Mouse (Mus musculus) ES-Bruce4 (cell line): Measurements from ENCODE around the gene Sugct. TPM values are rescaled to one million over a fixed set of nuclear protein-coding genes. Genes with fewer than 3 reads are reported as not detected.

Source experiments
- H3K27ac ChIP-seq: 2 replicates; pipeline ENCODE4 v1.5.1; 2012; ENCODE audit warnings: low read length, inconsistent platforms; ENCODE audit not compliant: insufficient read depth
- H3K27me3 ChIP-seq: 2 replicates; pipeline ENCODE4 v1.6.1; 2012; ENCODE audit warnings: mild to moderate bottlenecking, low read length, inconsistent platforms; ENCODE audit not compliant: control insufficient read depth, poor library complexity, insufficient read depth, severe bottlenecking
- H3K36me3 ChIP-seq: 2 replicates; pipeline ENCODE4 v1.6.1; 2012; ENCODE audit warnings: inconsistent platforms, mild to moderate bottlenecking, low read length, moderate library complexity; ENCODE audit not compliant: control insufficient read depth, poor library complexity, insufficient read depth, severe bottlenecking
- H3K4me1 ChIP-seq: one replicate; pipeline ENCODE4 v1.8.1; 2011; ENCODE audit warnings: low read length; ENCODE audit not compliant: control insufficient read depth, insufficient read depth
- H3K4me3 ChIP-seq: 2 replicates; pipeline ENCODE4 v1.5.1; 2011; ENCODE audit warnings: low read depth, mild to moderate bottlenecking, low read length
- H3K9ac ChIP-seq: 2 replicates; pipeline ENCODE4 v1.6.1; 2012; ENCODE audit warnings: low read depth, mild to moderate bottlenecking, inconsistent platforms; ENCODE audit not compliant: poor library complexity, severe bottlenecking
- H3K9me3 ChIP-seq: replicated peaks from 2 replicates; pipeline ENCODE4 v1.6.1; 2012; ENCODE audit warnings: mild to moderate bottlenecking, low read length, inconsistent platforms; ENCODE audit not compliant: control insufficient read depth, poor library complexity, insufficient read depth, severe bottlenecking
- CTCF ChIP-seq: IDR thresholded peaks from one replicate; pipeline ENCODE4 v1.8.1; 2011; ENCODE audit warnings: low read depth, low read length
- EP300 ChIP-seq: IDR thresholded peaks from 2 replicates; pipeline ENCODE4 v1.6.1; 2011; ENCODE audit warnings: low read depth, low read length; ENCODE audit not compliant: insufficient read depth
- POLR2A ChIP-seq: IDR thresholded peaks from one replicate; pipeline ENCODE4 v1.8.1; 2011; ENCODE audit warnings: low read length; ENCODE audit not compliant: insufficient read depth
- polyA plus RNA-seq: library from polyadenylated mRNA; stranded (reverse); fragments of >200 nt; gene quantifications from 2 replicates; pipeline ENCODE4 v1.2.4, GENCODE M21; 2011; ENCODE audit warnings: low read depth; ENCODE audit not compliant: missing spikeins, insufficient read depth, insufficient read length

The Sugct gene
- polyA plus RNA-seq, 1 experiment: 2.8 TPM

DNA sequence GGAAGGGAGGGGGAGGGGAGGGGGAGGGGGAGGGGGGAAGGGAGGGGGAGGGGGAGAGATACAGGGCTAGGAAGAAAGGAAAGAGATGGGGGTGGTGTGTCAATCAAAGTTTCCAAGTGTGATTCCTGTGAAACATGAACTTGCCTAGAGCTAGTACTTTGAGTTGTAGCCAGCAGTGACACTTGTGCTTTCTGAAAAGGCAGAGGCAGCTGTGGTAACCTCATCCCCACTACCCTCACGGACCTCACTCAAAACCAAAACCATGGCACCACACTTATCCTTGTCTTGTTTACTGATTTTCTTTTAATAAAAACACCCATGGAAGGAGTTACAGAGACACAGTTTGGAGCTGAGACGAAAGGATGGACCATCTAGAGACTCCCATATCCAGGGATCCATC, 698.9 kb downstream of the Sugct start:
- H3K36me3 ChIP-seq: no peaks in the 10 kb centered on the region
- no peak overlapping the region for H3K27ac ChIP-seq
- H3K4me1 ChIP-seq: no peaks in the 10 kb centered on the region
- no peaks in the 10 kb centered on the region for H3K27me3 ChIP-seq
- H3K9me3 ChIP-seq: no peaks in the 10 kb centered on the region
- H3K4me3 ChIP-seq: no peak overlapping the region
- no peak overlapping the region for H3K9ac ChIP-seq
- TF ChIP-seq CTCF: no peak
- no peak for TF ChIP-seq EP300
- no peak for TF ChIP-seq POLR2A

DNA sequence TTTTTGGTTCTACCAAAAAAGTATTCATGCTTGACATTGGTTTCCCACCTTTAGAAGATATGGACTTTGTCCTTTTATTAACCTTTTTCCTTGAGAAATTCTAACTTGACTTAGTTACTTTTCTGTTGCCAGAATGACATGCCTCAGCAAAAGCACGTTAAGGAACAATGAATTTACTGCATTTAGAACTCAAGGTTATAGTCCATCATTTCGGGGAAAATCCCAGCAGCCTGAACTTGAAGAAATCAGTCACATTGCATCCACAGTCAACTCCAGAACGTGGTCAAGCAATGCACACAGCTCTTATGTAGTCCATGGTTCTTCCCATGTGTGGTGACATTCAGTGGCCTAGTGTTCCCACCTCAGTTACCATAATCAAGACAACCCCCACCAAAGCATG, 700.0 kb downstream of the Sugct start:
- Histone ChIP-seq H3K9ac (no peak overlapping the region), H3K36me3 (no peaks in the 10 kb centered on the region), H3K4me1 (no peaks in the 10 kb centered on the region), H3K27ac (no peak overlapping the region), H3K9me3 (no peaks in the 10 kb centered on the region), H3K4me3 (no peak overlapping the region), H3K27me3 (no peaks in the 10 kb centered on the region)
- TF ChIP-seq CTCF (no peak), POLR2A (no peak), EP300 (no peak)

DNA sequence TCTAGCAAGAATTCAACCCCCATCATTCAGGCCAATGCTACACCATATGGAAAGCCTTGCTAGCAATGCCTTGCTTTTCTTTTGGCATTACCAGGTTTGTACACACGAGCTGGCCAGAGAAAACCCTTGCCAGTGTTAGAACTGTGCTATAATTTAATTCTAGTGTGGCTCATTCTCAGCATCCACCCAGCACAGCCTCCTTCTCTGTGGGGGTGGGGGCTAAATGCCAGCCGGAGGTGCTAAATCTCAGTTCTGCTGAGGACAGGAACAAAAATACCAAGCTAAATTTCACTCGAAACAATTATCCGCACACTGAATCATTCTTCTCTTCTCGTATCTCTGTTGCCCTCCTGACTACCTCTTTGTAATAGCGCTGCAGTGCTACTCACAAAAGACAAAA, 717.6 kb downstream of the Sugct start:
- Histone ChIP-seq H3K9ac (no peak overlapping the region), H3K9me3 (no peaks in the 10 kb centered on the region), H3K27ac (no peak overlapping the region), H3K27me3 (no peaks in the 10 kb centered on the region), H3K4me3 (no peak overlapping the region), H3K36me3 (no peaks in the 10 kb centered on the region), H3K4me1 (no peaks in the 10 kb centered on the region)
- TF ChIP-seq EP300: no peak
- TF ChIP-seq CTCF: no peak
- no peak for TF ChIP-seq POLR2A

DNA sequence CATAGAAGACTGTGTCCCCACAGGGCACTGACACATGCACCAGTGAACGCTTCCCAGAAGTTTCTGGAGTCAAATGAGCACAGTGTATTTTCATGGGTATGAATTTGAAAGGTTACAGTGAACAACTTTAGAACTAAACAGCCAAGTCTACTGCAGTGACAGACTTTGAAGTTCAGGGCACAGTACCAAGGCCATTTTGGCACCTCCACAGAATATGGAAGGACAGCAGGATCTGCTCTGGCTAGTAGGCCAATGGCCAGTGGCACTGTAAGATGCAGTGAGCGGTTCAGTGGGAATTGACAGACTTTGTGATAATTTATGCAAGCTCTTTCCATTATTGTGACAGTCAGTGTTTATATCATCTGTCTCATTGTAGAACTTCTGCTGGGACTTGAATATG, 724.1 kb downstream of the Sugct start:
- H3K36me3 ChIP-seq: no peaks in the 10 kb centered on the region
- TF ChIP-seq EP300 (no peak), POLR2A (no peak), CTCF (no peak)

DNA sequence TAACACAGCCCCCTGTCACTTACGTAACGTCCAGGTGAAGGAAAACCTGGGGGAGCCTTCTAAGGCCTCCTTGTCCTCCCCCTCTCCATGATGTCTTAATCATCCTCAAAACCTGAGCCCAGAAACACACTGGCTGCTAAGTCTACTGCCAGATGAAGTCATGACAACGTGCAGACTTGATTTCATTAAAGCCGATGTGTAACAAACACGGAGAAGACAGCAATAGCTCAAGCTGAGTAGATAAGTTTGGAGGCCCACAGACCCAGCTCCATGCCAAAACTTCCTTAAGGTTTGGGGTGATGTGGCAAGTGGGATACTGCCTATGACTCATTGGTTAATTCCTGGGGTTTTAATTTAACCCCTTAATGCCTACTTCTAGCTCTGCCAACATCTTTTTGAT, 726.4 kb downstream of the Sugct start:
- H3K27me3 ChIP-seq: no peaks in the 10 kb centered on the region
- no peak overlapping the region for H3K4me3 ChIP-seq
- H3K9ac ChIP-seq: no peak overlapping the region
- no peak overlapping the region for H3K27ac ChIP-seq
- H3K9me3 ChIP-seq: no peaks in the 10 kb centered on the region
- H3K4me1 ChIP-seq: no peaks in the 10 kb centered on the region
- H3K36me3 ChIP-seq: no peaks in the 10 kb centered on the region
- TF ChIP-seq EP300 (no peak), CTCF (no peak), POLR2A (no peak)

More for the DNA sequence above, 724.1 kb downstream of the Sugct start:
- H3K27me3 ChIP-seq: no peaks in the 10 kb centered on the region
- H3K27ac ChIP-seq: no peak overlapping the region
- H3K4me1 ChIP-seq: no peaks in the 10 kb centered on the region
- no peaks in the 10 kb centered on the region for H3K9me3 ChIP-seq
- H3K9ac ChIP-seq: no peak overlapping the region
- no peak overlapping the region for H3K4me3 ChIP-seq

DNA sequence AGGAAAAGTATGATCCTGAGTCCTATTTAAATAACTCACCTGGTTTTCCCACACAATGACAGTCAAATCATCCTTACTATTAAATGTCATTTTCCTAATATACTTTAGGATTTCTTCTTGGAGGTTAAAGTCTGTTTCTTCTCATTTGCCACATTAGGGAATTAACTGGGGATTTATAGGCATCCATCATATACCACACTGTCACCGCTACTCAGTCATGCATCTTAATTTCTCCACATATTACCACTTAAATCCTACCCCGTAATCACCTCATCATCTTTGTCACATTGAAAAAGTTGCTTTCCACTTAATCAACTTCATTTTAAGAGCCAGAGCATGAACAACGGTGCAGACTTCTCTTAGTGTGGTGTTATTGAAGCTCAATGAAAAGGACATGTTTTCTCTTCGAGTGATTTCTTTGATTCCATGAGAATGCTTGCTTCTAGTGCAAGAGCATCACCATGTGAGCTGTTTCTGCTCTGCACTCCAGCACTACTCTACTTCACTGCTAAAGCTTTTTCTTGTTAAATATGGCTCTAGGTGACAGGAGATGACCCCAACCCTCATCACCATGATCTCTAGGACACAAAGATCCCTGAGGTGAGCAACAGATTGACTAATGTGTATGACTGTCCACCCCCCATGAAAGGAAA, 730.4 kb downstream of the Sugct start:
- Histone ChIP-seq H3K4me3 (no peak overlapping the region), H3K27ac (no peak overlapping the region), H3K36me3 (no peaks in the 10 kb centered on the region), H3K4me1 (no peaks in the 10 kb centered on the region), H3K9me3 (no peaks in the 10 kb centered on the region), H3K9ac (no peak overlapping the region), H3K27me3 (no peaks in the 10 kb centered on the region)
- TF ChIP-seq CTCF (no peak), EP300 (no peak), POLR2A (no peak)
